Mouse (Mus musculus) layer of hippocampus, postnatal 25 days (tissue): ENCODE measurements at regions not wholly inside any gene's neighbourhood (a gene's known extent, or its start where the extent isn't known, plus 50 kb on each side); places are given as distances from the start of the nearest gene placed in this dataset.

ENCODE experiments used
- DNase-seq, 2 experiments: peaks; one replicate each; pipeline ENCODE4 v3.0.0; 2022; ENCODE audit warnings: mixed read lengths in 2 of 2, low spot score in 1 of 2; ENCODE audit errors: extremely low spot score in 1 of 2

DNA sequence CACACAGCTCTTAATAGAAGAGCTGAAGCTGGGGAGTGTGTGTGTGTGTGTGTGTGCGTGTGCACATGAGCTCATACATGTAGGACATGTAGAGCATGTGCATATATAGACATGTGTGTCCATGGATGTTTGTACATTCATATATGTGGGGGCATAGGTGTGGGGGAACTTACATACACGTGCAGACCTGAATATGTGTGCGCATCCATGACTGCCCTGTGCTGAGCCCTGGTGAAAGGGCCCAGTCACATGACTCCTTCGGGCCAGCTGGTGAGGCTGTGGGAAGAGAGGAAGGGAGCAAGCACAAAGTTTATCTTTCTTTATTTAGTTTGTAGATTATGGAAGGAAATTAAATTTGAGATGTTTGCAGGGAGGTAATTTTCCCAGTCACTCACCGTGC is 378.3 kb downstream of the Ptpru start:
- DNase-seq = no peak

- DNase-seq = no peak
Observed at GRCm38 (mm10) chr4:131461312-131461711, 376.8 kb downstream of the Ptpru start.

GRCm38 (mm10) chr4:131461728-131462127 is 376.4 kb downstream of the Ptpru start:
- no peak for DNase-seq

- no peak for DNase-seq
Observed at GRCm38 (mm10) chr4:131475023-131475422, 363.1 kb downstream of the Ptpru start.

DNA sequence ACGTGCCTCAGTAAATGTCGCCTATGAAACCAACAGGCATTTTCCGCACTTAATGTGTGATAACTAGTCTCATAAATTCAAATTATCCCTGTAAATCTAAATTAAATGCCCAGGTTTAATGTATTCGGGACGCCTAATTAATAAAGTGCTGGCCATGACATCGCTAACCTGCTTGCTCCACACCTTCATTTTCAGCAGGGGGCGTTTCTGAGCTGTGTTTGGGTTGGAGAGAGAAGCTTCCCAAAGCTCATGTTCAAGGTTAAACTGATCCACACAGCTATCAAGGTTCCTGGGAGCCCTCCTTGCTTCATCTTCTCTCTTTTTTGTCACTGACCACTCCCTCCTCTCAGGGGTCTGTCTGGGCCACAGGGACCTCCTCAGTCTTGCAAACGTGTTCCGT is 359.2 kb downstream of the Ptpru start:
- no peak for DNase-seq

DNA sequence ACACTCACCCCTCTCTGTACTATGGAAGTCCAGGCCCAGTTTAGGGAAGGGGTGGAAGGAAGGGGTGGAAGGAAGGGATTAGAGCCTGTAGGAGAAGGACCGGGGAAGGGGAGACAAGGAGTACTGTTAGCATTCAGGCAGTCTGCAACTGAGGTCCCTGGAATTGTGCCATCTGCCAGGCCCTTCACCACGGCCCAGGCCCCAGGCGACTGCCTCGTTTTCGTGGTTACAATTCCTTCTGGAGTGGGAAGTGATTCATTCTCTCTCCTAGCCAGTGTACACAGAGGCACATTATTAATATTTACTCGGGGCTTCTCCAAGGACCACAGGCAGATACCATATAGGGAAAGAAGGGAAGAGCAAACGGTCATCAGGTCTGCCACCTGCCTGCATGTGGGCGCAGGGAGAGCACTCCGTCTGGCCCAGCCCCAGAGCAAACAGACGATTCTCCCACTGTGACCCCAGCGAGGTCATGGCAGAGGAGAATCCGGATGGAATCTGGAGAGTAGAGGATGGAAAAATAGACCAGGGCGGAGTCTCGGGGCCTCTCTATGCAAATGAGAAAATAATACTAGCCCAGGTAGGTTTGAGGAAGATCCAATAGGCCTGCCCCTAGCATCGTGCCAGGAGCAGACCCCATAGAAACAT is 354.0 kb downstream of the Ptpru start:
- no peak for DNase-seq

GRCm38 (mm10) chr4:131484607-131485111 is 353.4 kb downstream of the Ptpru start:
- no peak for DNase-seq

DNA sequence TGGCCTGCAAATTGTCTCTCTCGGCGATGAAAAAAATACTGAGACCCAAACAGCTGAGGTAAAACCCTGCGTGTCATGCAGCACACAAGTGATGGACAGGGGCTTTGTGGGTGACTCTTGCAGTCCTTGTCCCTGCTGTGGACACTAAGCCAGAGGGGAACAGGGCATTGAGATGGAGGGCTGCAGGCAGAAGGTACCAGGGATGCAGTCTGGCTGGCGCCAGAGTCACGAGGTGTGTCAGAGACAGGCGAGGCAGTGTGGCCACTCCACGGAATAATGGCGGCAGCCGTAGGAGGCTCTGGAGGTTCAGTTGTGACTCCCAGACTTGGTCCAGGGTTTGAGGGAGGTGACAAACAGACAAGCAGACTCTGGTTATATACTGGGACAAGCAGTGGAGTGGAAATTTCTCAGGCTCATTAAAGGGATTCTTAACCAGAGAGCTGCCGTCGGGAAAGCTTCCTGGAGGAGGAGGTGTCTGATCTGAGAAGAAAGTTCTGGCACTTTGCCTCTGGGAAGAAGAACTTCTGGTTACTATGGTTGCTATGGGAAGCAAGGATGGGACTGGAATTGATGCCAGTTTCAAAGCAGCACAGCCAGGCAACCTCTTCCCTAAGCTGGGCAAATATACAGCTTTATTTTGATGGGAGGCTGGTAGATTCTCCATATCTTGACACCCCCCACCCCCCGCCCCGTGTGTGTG is 352.8 kb downstream of the Ptpru start:
- DNase-seq = no peak

GRCm38 (mm10) chr4:131486821-131487220 is 351.3 kb downstream of the Ptpru start:
- peak; percentile 94 to 99 for DNase-seq

DNA sequence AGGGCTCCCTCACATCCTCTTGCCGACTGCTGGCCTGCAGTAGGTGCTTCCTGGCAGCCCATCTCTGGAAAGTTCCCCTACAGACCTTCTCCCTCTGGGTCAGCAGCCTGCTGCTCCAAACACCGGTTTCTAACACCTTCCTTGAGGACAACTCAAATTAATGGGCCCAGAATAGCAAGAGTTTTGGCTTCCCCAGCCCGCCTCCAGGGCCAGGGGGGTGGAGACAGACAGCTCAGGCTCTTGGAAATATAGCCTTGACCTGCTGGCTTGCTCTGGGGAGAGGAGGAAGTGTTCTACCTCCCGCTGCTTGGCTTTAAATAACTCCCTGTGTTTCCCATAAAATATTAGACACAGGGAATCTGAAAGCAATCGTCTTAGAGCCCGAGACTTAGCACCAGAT is 349.8 kb downstream of the Ptpru start:
- DNase-seq = no peak

- DNase-seq = no peak
Observed at GRCm38 (mm10) chr4:131489056-131489455, 349.0 kb downstream of the Ptpru start.

DNA sequence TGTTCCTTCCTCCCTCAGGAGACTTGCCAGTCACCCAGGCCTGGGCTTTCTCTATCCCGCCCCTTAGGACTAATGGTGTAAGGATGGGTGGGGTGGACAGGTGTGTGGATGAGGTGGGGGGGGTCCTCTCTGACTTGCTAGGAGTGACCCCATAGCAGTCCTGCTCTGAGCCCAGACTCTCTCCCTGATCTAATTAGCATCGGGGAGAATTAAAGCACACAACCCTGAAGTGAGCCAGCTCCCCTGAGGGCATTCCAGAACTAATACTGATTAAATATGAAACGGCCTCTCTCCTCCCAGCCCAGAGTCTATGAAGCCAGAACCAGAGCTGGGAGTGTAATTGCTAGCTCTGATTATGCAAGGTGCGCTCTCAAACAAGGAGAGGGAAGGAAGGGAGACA is 346.1 kb downstream of the Ptpru start:
- DNase-seq = no peak

GRCm38 (mm10) chr4:131493726-131494125 is 344.4 kb downstream of the Ptpru start:
- no peak for DNase-seq

GRCm38 (mm10) chr4:131496900-131497299 is 341.2 kb downstream of the Ptpru start:
- DNase-seq = no peak

- DNase-seq = no peak
Observed at GRCm38 (mm10) chr4:131500928-131501650, 337.0 kb downstream of the Ptpru start.

GRCm38 (mm10) chr4:131508154-131508553 is 329.9 kb downstream of the Ptpru start:
- no peak for DNase-seq

DNA sequence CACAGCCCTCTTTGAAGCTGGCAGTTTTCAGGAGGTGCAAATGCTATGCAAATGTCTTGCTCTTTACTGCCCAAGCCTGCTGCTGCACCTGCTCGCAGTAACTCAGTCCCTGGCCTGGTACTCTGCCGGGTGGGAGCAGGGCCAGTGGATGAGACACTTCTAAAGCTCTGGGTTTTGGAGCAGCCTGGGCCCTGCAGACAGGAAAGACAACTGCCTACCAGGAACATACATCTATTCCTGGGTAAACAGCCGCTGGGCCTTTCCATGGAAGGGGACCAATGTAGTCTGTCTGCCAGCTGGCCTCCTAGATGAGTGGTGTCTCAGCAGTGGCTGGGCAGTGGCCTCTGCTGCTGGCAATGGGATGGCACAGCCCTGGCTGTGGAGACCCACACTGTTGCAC is 326.5 kb downstream of the Ptpru start:
- no peak for DNase-seq

- no peak for DNase-seq
Observed at GRCm38 (mm10) chr4:131512768-131513167, 325.3 kb downstream of the Ptpru start.

GRCm38 (mm10) chr4:131520636-131521306 is 317.3 kb downstream of the Ptpru start:
- no peak for DNase-seq

DNA sequence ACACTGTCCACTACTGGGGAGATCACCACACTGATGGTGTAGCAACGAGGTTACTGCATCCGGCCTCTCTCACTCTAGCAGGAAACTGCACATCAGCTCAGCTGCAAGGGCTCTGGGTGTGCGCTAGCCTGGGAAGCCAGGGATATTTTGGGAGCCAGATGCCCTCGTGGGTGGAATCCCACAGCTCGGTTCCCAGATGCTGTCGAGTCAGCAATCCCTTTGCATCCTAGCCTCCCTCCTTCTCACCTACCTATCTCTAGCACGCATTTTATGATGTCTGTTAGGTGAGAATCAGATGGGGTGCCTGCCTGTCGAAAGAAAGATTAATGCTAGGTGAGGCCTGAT is 316.8 kb downstream of the Ptpru start:
- no peak for DNase-seq

DNA sequence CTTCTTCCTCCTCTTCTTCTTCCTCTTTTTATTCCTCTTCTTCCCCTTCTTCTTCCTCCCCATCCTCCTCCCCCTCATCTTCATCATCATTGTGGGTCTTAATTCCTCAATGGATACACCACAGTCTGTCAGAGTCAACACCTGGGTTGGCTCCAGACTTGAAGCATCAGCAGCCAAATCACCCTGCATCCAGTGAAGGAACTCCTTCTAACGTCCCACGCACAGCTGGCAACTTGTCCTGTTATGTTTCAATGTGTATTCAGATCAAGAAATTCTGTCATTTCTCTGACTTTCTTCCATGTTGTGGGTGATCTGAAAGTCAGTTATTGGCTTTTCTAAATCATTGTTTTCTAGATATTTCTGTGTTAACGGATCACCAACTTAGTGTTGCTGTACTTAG is 312.9 kb downstream of the Ptpru start:
- no peak for DNase-seq
